Comparison of ENCODE assay signal across 18 mouse cellular contexts in genomic region chr10:69207981-69208630, GRCm38 (mm10). TPM values are rescaled to one million over a fixed set of nuclear protein-coding genes. Genes with fewer than 3 reads are reported as not detected.
A peak's percentile ranks its signal among the peaks of the same experiment; 100 is the strongest.
DNase-seq lines count a peak whose midpoint lies in the region; ATAC-seq and TF ChIP-seq lines count a peak whose summit lies in the region.
"Had no signal": no experiment of that assay in that cellular context is flagged by ENCODE, and none has a peak within 500 bp of the region (broad histone marks: within the 10 kb centered on the region; RNA-seq: fewer than 3 reads in every experiment).

No protein-coding gene starts in this region.

- H3K36me3 ChIP-seq in heart, embryonic 10.5 days = peaks cover 9% of the 10 kb centered on the region; the same call in 1 of the 2 replicates
- H3K36me3 ChIP-seq in heart, embryonic 12.5 days = peaks cover 13% of the 10 kb centered on the region
- H3K36me3 ChIP-seq in myocyte (ENCODE audit: control insufficient read depth, insufficient read depth) = no peaks in the 10 kb centered on the region
- H3K36me3 ChIP-seq: embryonic facial prominence, embryonic 12.5 days; midbrain, embryonic 13.5 days had no signal

- H3K27me3 ChIP-seq in heart, embryonic 10.5 days (ENCODE audit: insufficient read depth, poor library complexity, severe bottlenecking) = no peaks in the 10 kb centered on the region
- no peaks in the 10 kb centered on the region for H3K27me3 ChIP-seq in heart, embryonic 12.5 days (replicated peaks)
- H3K27me3 ChIP-seq in myocyte (ENCODE audit: control insufficient read depth, insufficient read depth, insufficient read length) = no peaks in the 10 kb centered on the region
- H3K27me3 ChIP-seq: CH12.LX; embryonic facial prominence, embryonic 12.5 days; midbrain, embryonic 13.5 days had no signal

- intact Hi-C loops in gastrocnemius, postnatal 14 days (cut with DNase I; ENCODE audit: low total_unique reads) = no loop called here

- H3K4me2 ChIP-seq in heart, embryonic 12.5 days = no peak overlapping the region
- H3K4me2 ChIP-seq in myocyte (ENCODE audit: low read depth) = peak overlapping the region; percentile 64
- H3K4me2 ChIP-seq: embryonic facial prominence, embryonic 12.5 days; midbrain, embryonic 13.5 days had no signal

- H3K4me1 ChIP-seq in heart, embryonic 10.5 days = peaks cover 17% of the 10 kb centered on the region
- peaks cover 17% of the 10 kb centered on the region for H3K4me1 ChIP-seq in heart, embryonic 12.5 days (replicated peaks)
- H3K4me1 ChIP-seq: embryonic facial prominence, embryonic 12.5 days had no signal

- no peak overlapping the region for H3K9ac ChIP-seq in heart, embryonic 12.5 days
- H3K9ac ChIP-seq: embryonic facial prominence, embryonic 12.5 days; liver, embryonic 14.5 days; midbrain, embryonic 13.5 days had no signal

- H3ac ChIP-seq in myocyte (ENCODE audit: control insufficient read depth, insufficient read length) = no peak overlapping the region

- DNase-seq in heart, embryonic 10.5 days (ENCODE audit: low spot score) = peak; percentile 61
- DNase-seq in ZHBTc4 (ENCODE audit: low read depth, low spot score) = peak; percentile 16
- DNase-seq in gastrocnemius, postnatal 14 days = peak; percentile 87
- DNase-seq in layer of hippocampus, postnatal 36 days = no peak
- no peak for DNase-seq in right cerebral cortex, postnatal 10 days (ENCODE audit: low spot score in 2 of 2)
- DNase-seq: adrenal gland, postnatal 14 days; cerebellum, adult 2 months; kidney, adult 9 months; kidney, postnatal 36 days; spleen, adult 18-20 months had no signal

- WGBS in heart, embryonic 10.5 days = 86% methylated on average over 15 of the region's 15 CpGs
- WGBS in heart, embryonic 12.5 days = 84% methylated on average over 15 of the region's 15 CpGs

- peaks cover 15% of the 10 kb centered on the region for H3K79me2 ChIP-seq in myocyte (ENCODE audit: control insufficient read depth, insufficient read depth)

- ATAC-seq in heart, embryonic 12.5 days (ENCODE audit: insufficient number of reproducible peaks, low FRiP score) = no peak
- ATAC-seq: hindbrain, postnatal 0 days; midbrain, embryonic 13.5 days had no signal

- no peak overlapping the region for H3K4me3 ChIP-seq in heart, embryonic 10.5 days
- no peak overlapping the region for H3K4me3 ChIP-seq in heart, embryonic 12.5 days
- no peak overlapping the region for H3K4me3 ChIP-seq in myocyte
- H3K4me3 ChIP-seq: embryonic facial prominence, embryonic 12.5 days; midbrain, embryonic 13.5 days had no signal

- no peak overlapping the region for H3K27ac ChIP-seq in heart, embryonic 10.5 days
- no peak overlapping the region for H3K27ac ChIP-seq in heart, embryonic 12.5 days (ENCODE audit: poor library complexity, severe bottlenecking)
- H3K27ac ChIP-seq: embryonic facial prominence, embryonic 12.5 days; hindbrain, postnatal 0 days; liver, embryonic 14.5 days; midbrain, embryonic 13.5 days had no signal

- TF ChIP-seq POLR2A in myocyte (IDR thresholded peaks at IDR 0.05; ENCODE audit: insufficient read length, low read depth) = no peak

- H3K9me3 ChIP-seq in heart, embryonic 10.5 days = no peaks in the 10 kb centered on the region
- no peaks in the 10 kb centered on the region for H3K9me3 ChIP-seq in heart, embryonic 12.5 days (replicated peaks)
- H3K9me3 ChIP-seq: embryonic facial prominence, embryonic 12.5 days; midbrain, embryonic 13.5 days had no signal

TF ChIP-seq in myocyte, 11 proteins besides CTCF, POLR2A, EP300 and RAD21:
- TF ChIP-seq USF1 (IDR thresholded peaks at IDR 0.05; ENCODE audit: low read depth) (peak; percentile 51), MAX (IDR thresholded peaks at IDR 0.05; ENCODE audit: low read depth) (no peak), SRF (IDR thresholded peaks at IDR 0.05; ENCODE audit: control insufficient read depth, insufficient read length, low read depth) (no peak), POLR2AphosphoS2 (IDR thresholded peaks at IDR 0.05; ENCODE audit: insufficient read length, low read depth) (peak; percentile 85), REST (IDR thresholded peaks at IDR 0.05; ENCODE audit: insufficient read depth, insufficient read length) (no peak), TCF3 (IDR thresholded peaks at IDR 0.05; ENCODE audit: insufficient read length, low read depth) (peak; percentile 93), MYOG (IDR thresholded peaks at IDR 0.05; ENCODE audit: control insufficient read depth in 1 of 3, insufficient read depth in 1 of 3, insufficient read length in 2 of 3, low read depth in 2 of 3) (peak; percentile 89 to 98 (median 93)), MYOD1 (IDR thresholded peaks at IDR 0.05; ENCODE audit: control insufficient read depth in 1 of 3, insufficient read length in 2 of 3, low read depth in 2 of 3) (peak; percentile 94 to 98 (median 97)), TCF12 (IDR thresholded peaks at IDR 0.05; ENCODE audit: insufficient read depth, poor library complexity, severe bottlenecking) (peak; percentile 96), E2F4 (IDR thresholded peaks at IDR 0.05; ENCODE audit: insufficient read depth) (no peak), CEBPB (IDR thresholded peaks at IDR 0.05; ENCODE audit: insufficient read depth, poor library complexity, severe bottlenecking) (peak; percentile 53; the same call in 1 of the 2 replicates)
TF ChIP-seq in myocyte: peak in this region for 7.

RNA-seq across cellular contexts. Expression of gene A930033H14Rik, which starts 4.8 kb away (rescaled TPM):
- polyA plus RNA-seq in heart, embryonic 10.5 days (2016; fragmentation: Nextera tagmentation; extraction: Ambion mirVana) = 1.7 and 1.9 TPM in 2 replicates
- polyA plus RNA-seq in heart, embryonic 12.5 days (2016; fragmentation: Nextera tagmentation; extraction: Ambion mirVana) = 1.9 TPM in 2 replicates
- 1 to 10 TPM; 2.9 to 3.4 TPM for total RNA-seq in gastrocnemius, postnatal 14 days (2021)
- 1.9 TPM for polyA plus RNA-seq in myocyte (2012; fragmentation: generic; extraction: Trizol)
- 1 to 10 TPM; 2.7 TPM for total RNA-seq in layer of hippocampus, postnatal 36 days (2021)
- total RNA-seq: neutrophil, adult 5-6 weeks had no signal

RNA-seq across cellular contexts. Expression of gene Rhobtb1, which starts 56.9 kb away (rescaled TPM):
- 26.6 and 28.4 TPM in 2 replicates for polyA plus RNA-seq in heart, embryonic 10.5 days (2016; fragmentation: Nextera tagmentation; extraction: Ambion mirVana)
- 32.8 and 32.9 TPM in 2 replicates for polyA plus RNA-seq in heart, embryonic 12.5 days (2016; fragmentation: Nextera tagmentation; extraction: Ambion mirVana)
- 10 to 100 TPM in 1 of 2 experiments, 1 to 10 TPM in 1; 8.8 to 11.4 TPM for total RNA-seq in gastrocnemius, postnatal 14 days (2021)
- 7.5 TPM for polyA plus RNA-seq in myocyte (2012; fragmentation: generic; extraction: Trizol)
- total RNA-seq in layer of hippocampus, postnatal 36 days (2021) = 1 to 10 TPM; 4.4 to 5.8 TPM

Comparison
In these comparisons a context has a peak if more than half of its experiments do, and no peak if none do; other contexts are left out.
1. DNase-seq: peak in heart, embryonic 10.5 days (single experiment), ZHBTc4 (single experiment) and gastrocnemius, postnatal 14 days (single experiment); none in layer of hippocampus, postnatal 36 days (0 of 2) and right cerebral cortex, postnatal 10 days (0 of 2).